Mouse (Mus musculus) spleen, adult 2 months (tissue): ENCODE data around the gene Wdpcp.

Source experiments
- CTCF ChIP-seq: fragments of 200-500 bp; IDR thresholded peaks from 2 replicates; pipeline ENCODE4 v1.5.1; 2011; ENCODE audit warnings: mild to moderate bottlenecking, inconsistent platforms; ENCODE audit not compliant: insufficient read depth, insufficient read length, insufficient replicate concordance; ENCODE audit errors: extremely low read depth
- POLR2A ChIP-seq: fragments of 200-500 bp; IDR thresholded peaks from 2 replicates; pipeline ENCODE4 v1.6.1; 2011; ENCODE audit warnings: low read depth, low read length, inconsistent platforms

DNA sequence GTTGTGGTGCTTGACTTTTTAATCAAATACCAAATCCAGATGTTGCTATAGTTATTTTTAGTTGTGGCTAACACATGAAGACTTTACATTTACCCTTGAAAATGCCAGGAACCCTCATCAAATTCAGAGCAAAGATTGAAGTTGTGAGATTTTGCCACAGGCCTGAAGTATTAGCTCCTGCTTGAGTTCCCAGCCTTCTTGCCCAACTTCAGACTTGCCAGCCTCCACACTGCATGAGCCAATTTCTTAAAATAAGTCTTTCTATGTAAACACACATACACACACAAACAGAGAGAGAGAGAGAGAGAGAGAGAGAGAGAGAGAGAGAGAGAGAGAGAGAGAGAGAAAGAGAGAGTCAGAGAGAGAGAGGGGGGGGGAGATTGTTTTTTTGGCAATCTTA is 26.1 kb upstream of the Wdpcp start:
- TF ChIP-seq CTCF (no peak), POLR2A (no peak)
